Mouse (Mus musculus) lung, postnatal 0 days (tissue): Measurements from ENCODE around the gene Lcn12. TPM values are rescaled to one million over a fixed set of nuclear protein-coding genes. Genes with fewer than 3 reads are reported as not detected.

Experiments
- ATAC-seq: fragments of 200-750 bp; cut with Nextera tagmentation; 2 replicates; pipeline ENCODE4 v1.8.0; 2017; ENCODE audit warnings: moderate library complexity
- DNase-seq: peaks from one replicate; pipeline ENCODE4 v3.0.0-alpha.2; 2016; ENCODE audit warnings: low spot score
- H3K27ac ChIP-seq: fragments of 300-500 bp; sonication (generic); 2 replicates; pipeline ENCODE4 v1.5.1; 2014; ENCODE audit warnings: antibody characterized with exemption, mild to moderate bottlenecking, low read length, mixed read lengths
- H3K27me3 ChIP-seq: fragments of 300-500 bp; sonication (generic); replicated peaks from 2 replicates; pipeline ENCODE4 v1.6.1; 2014; ENCODE audit warnings: low read length, mixed read lengths; ENCODE audit not compliant: insufficient read depth
- H3K36me3 ChIP-seq: fragments of 300-500 bp; sonication (generic); 2 replicates; pipeline ENCODE4 v1.6.1; 2014; ENCODE audit warnings: low read length, mixed read lengths; ENCODE audit not compliant: insufficient read depth
- H3K4me1 ChIP-seq: fragments of 300-500 bp; sonication (generic); 2 replicates; pipeline ENCODE4 v1.6.1; 2014; ENCODE audit warnings: antibody characterized with exemption, low read depth, low read length, mixed read lengths; ENCODE audit not compliant: insufficient read depth
- H3K4me2 ChIP-seq: fragments of 300-500 bp; sonication (generic); replicated peaks from 2 replicates; pipeline ENCODE4 v1.6.1; 2014; ENCODE audit warnings: low read depth, mild to moderate bottlenecking, low read length, moderate library complexity, mixed read lengths
- H3K4me3 ChIP-seq: fragments of 300-500 bp; sonication (generic); 2 replicates; pipeline ENCODE4 v1.5.1; 2014; ENCODE audit warnings: low read depth, low read length
- H3K9ac ChIP-seq: fragments of 300-500 bp; sonication (generic); replicated peaks from 2 replicates; pipeline ENCODE4 v1.6.1; 2014; ENCODE audit warnings: low read depth, mild to moderate bottlenecking
- H3K9me3 ChIP-seq: fragments of 300-500 bp; sonication (generic); 2 replicates; pipeline ENCODE4 v1.6.1; 2016; ENCODE audit warnings: low read length, mixed read lengths
- CTCF ChIP-seq: IDR thresholded peaks from 2 replicates; pipeline ENCODE4 v1.5.1; 2016; ENCODE audit warnings: antibody characterized with exemption, mild to moderate bottlenecking
- EP300 ChIP-seq: IDR thresholded peaks from 2 replicates; pipeline ENCODE4 v1.6.1; 2016; ENCODE audit warnings: antibody characterized with exemption, mild to moderate bottlenecking, control low read depth
- WGBS: fragments of 180-500 bp; shearing (Covaris S2); extraction: QIAGEN DNeasy Blood & Tissue Kit; methylation state at CpG from one replicate; pipeline ENCODE4 v1.1.7; 2014; 5-methylcytosine and 5-hydroxymethylcytosine counted together
- microRNA-seq: library from miRNA; unstranded; fragments of <30 nt; microRNA quantifications from one replicate; pipeline ENCODE4, GENCODE M21; 2016
- polyA plus RNA-seq: library from polyadenylated mRNA; unstranded; fragments of >200 nt; fragmentation: Nextera tagmentation; extraction: Ambion mirVana; gene quantifications from 2 replicates; pipeline ENCODE4 v1.2.1, GENCODE M21; 2015

Lcn12 gene
- polyA plus RNA-seq, 1 experiment from 2014 or later = not detected

DNA sequence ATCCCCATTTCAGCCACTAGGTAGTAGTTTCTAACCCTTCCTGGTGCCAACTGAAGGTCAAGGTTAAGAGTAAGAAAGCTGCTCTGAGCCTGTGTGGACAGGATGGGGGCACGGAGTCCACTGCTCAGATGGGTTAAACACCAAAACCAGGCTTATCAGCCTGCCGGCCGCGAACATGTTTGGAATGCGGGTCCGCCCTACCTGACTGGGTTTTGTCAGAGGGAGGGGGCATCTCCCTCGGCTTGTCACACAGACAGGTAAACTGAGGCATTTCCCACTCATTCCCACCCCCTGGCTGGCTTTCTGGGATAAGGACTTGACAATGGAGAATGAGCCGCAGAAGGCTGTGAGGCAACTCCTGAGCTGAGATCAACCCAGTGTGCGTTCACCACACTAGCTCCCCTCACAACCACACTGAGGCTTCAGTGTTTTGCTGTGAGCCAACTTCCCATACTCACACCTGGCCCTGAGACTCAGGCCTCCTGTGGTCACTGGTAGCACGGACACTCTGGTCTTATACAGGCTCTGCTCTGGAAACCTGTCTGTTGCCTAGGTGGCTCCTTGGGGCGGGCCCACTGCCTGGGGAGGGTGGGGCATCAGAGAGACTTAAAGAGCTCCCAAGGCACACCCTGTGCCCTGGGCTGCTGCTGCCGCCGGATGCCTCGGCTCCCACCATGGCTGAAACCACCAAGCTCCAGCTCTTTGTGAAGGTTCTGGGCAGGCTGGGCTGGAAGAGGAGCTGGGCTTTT is 37.3 kb downstream of the Lcn12 start, which contains the start of gene Clic3:
TSS of gene Clic3 (plus strand) at position 634 of the 749 bp plus-strand sequence.
- H3K4me3 ChIP-seq = peak within 1 kb of the TSS; percentile 34
- peak within 1 kb of the TSS; percentile 96 for H3K27ac ChIP-seq
- H3K9me3 ChIP-seq = no peaks in the 10 kb centered on the region
- peak; percentile 63 for ATAC-seq
- DNase-seq = peak; percentile 91
- H3K9ac ChIP-seq = peak within 1 kb of the TSS; percentile 63
- H3K4me1 ChIP-seq = peaks cover 8% of the 10 kb centered on the region; the same call in 1 of the 2 replicates
- WGBS = 32% methylated on average over 14 of the region's 14 CpGs
- no peaks in the 10 kb centered on the region for H3K27me3 ChIP-seq
- peak within 1 kb of the TSS; percentile 54 for H3K4me2 ChIP-seq
- TF ChIP-seq CTCF (peak; percentile 26; the same call in 1 of the 2 replicates), EP300 (0 out of 2 replicates have a peak, but pooled peaks have one; percentile 33)
- no peaks in the 10 kb centered on the region for H3K36me3 ChIP-seq

DNA sequence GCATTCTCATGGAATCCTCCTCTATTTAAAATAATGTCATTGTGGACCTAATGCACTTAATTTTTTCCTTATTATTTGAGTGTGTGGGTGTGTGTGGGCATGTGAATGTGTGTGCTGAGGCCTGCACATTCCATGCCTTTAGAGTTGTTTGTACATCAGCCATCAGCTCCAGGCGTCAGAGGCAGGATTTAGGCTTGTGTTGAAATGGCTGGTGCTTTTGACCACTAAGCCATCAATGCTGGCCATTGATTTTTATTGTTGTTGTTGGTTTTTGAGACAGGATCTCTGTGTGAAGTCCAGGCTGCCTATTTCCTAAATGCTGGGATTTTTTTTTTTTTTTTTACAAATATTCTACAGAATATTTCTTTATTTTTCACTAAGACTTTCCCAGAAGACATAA is 40.8 kb downstream of the Lcn12 start:
- WGBS = 19% methylated on average over 1 of the region's 1 CpGs
- no peak for TF ChIP-seq CTCF
- TF ChIP-seq EP300 = no peak
- Histone ChIP-seq H3K4me2 (no peak overlapping the region), H3K9ac (no peak overlapping the region), H3K9me3 (no peaks in the 10 kb centered on the region), H3K4me1 (no peaks in the 10 kb centered on the region), H3K27ac (no peak overlapping the region), H3K36me3 (no peaks in the 10 kb centered on the region), H3K27me3 (no peaks in the 10 kb centered on the region), H3K4me3 (no peak overlapping the region)
- ATAC-seq (no peak), DNase-seq (no peak)

DNA sequence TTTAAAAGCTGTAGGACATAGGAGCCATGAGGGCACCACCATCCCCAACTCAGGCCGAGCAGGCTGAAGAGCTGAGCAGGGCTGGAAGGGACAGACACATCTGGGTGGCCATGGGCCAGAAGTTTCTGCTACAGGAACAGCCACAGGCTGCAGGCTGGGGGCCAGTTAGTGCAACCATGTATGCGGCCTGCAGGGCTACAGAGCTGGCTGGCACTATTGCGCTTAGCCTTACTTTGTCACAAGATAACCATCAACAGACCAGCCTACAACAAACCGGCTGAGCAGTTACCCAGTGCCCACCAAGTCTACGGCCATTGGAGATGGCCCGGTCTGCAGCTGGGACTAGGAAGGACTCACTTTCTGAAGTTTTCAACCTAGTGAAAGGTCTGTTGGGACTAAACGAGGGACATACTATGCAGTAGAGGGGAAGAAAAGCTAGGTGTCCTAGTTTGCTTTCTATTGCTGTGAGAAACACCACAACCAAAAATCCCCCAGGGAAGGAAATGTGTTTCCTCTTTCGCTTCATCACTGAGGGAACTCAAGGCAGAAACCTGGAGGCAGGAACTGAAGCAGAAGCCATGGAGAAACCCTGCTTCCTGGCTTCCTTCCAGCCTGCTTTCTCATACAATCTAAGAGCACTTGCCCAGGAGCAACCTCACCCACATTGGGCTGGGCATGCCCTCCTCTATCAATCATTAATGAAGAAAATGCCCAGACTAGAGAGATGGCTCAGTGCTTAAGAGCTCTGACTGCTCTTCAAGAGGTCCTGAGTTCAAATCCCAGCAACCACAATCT is 42.7 kb downstream of the Lcn12 start:
- ATAC-seq (no peak), DNase-seq (no peak)
- H3K27ac ChIP-seq = no peak overlapping the region
- H3K9me3 ChIP-seq = no peaks in the 10 kb centered on the region
- H3K4me2 ChIP-seq = no peak overlapping the region
- H3K9ac ChIP-seq = no peak overlapping the region
- H3K36me3 ChIP-seq = no peaks in the 10 kb centered on the region
- no peak overlapping the region for H3K4me3 ChIP-seq
- TF ChIP-seq EP300 (no peak), CTCF (no peak)
- WGBS = 72% methylated on average over 8 of the region's 8 CpGs
- no peaks in the 10 kb centered on the region for H3K27me3 ChIP-seq
- no peaks in the 10 kb centered on the region for H3K4me1 ChIP-seq

DNA sequence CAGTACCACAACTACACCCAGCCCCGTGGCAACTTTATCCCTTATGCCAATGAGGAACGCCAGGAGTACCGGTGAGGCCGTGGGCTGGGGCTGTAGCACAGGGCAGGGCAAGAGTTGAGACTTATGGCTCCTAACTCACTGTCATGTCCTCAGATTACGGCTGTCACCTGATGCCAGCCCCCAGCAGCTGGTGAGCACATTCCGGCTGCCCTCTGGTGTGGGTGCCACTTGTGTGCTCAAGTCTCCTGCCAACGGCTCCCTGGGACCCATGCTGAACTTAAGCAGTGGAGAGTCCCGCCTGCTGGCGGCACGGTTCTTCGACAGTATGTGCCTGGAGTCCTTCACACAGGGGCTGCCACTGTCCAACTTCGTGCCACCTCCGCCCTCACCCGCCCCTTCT is 51.0 kb downstream of the Lcn12 start:
- Histone ChIP-seq H3K9me3 (no peaks in the 10 kb centered on the region), H3K4me3 (no peak overlapping the region), H3K4me1 (no peaks in the 10 kb centered on the region), H3K27me3 (no peaks in the 10 kb centered on the region), H3K27ac (no peak overlapping the region), H3K36me3 (no peaks in the 10 kb centered on the region; the same call in 1 of the 2 replicates), H3K4me2 (no peak overlapping the region), H3K9ac (no peak overlapping the region)
- DNase-seq (no peak), ATAC-seq (no peak)
- 83% methylated on average over 14 of the region's 14 CpGs for WGBS
- no peak for TF ChIP-seq EP300
- TF ChIP-seq CTCF = no peak

DNA sequence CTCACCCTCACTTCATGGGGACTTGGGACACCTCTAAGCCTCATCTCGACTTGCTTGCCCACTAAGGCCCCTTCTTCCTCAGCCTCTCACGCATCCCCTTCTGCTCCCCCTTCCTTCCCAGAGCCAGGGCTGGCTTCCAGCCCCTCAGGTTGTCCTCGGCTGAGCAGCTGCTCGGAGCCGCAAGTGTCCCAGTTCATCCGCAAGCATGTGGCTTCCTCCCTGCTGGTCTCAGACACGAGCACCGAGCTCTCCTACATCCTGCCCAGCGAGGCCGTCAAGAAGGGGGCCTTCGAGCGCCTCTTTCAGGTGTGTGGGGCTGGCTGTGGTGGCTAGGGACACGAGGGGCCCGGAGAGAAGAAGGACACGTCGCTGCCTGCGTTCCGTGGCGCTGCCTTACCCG is 52.6 kb downstream of the Lcn12 start:
- H3K9me3 ChIP-seq = no peaks in the 10 kb centered on the region
- no peak overlapping the region for H3K27ac ChIP-seq
- no peaks in the 10 kb centered on the region; the same call in 1 of the 2 replicates for H3K36me3 ChIP-seq
- no peak for TF ChIP-seq CTCF
- no peak for TF ChIP-seq EP300
- DNase-seq (no peak), ATAC-seq (no peak)
- no peaks in the 10 kb centered on the region for H3K4me1 ChIP-seq
- H3K4me3 ChIP-seq = no peak overlapping the region
- WGBS = 80% methylated on average over 20 of the region's 20 CpGs
- H3K4me2 ChIP-seq = no peak overlapping the region
- H3K27me3 ChIP-seq = no peaks in the 10 kb centered on the region
- H3K9ac ChIP-seq = no peak overlapping the region

Small RNA genes within 50 kb of the gene (microRNA-seq; reads per million reads assigned to microRNA genes)
- gene Mir3087 = not detected

Other genes starting within 250 kb of the Lcn12 start
- gene AL732309.1, start 247.0 kb downstream of the Lcn12 start, polyA plus RNA-seq = 4.1 and 4.3 TPM in 2 replicates
- gene Tmem203, start 238.5 kb downstream of the Lcn12 start, polyA plus RNA-seq = 43.2 and 44.9 TPM in 2 replicates
- gene Tprn, start 231.3 kb downstream of the Lcn12 start, polyA plus RNA-seq = 7.2 and 7.4 TPM in 2 replicates
- gene Ssna1, start 221.5 kb downstream of the Lcn12 start, polyA plus RNA-seq = 146 and 173 TPM in 2 replicates
- 88.4 and 89.0 TPM in 2 replicates for gene Anapc2, start 221.4 kb downstream of the Lcn12 start, polyA plus RNA-seq
- not detected in 2 replicates for gene Tmem210, start 205.8 kb downstream of the Lcn12 start, polyA plus RNA-seq
- gene Lrrc26, start 204.0 kb downstream of the Lcn12 start, polyA plus RNA-seq = 42.2 and 46.5 TPM in 2 replicates
- gene Grin1, start 174.7 kb downstream of the Lcn12 start, polyA plus RNA-seq = 0.30 and 0.36 TPM in 2 replicates
- gene Man1b1, start 161.6 kb downstream of the Lcn12 start, polyA plus RNA-seq = 36.8 and 40.9 TPM in 2 replicates
- gene Dpp7, start 137.6 kb downstream of the Lcn12 start, polyA plus RNA-seq = 10.5 and 11.1 TPM in 2 replicates
- gene Uap1l1, start 128.2 kb downstream of the Lcn12 start, polyA plus RNA-seq = 74.4 and 75.5 TPM in 2 replicates
- 2.2 and 2.4 TPM in 2 replicates for gene Sapcd2, start 121.6 kb downstream of the Lcn12 start, polyA plus RNA-seq
- 2.6 and 2.8 TPM in 2 replicates for gene Entpd2, start 98.0 kb downstream of the Lcn12 start, polyA plus RNA-seq
- gene Npdc1, start 94.6 kb downstream of the Lcn12 start, polyA plus RNA-seq = 42.7 and 45.3 TPM in 2 replicates
- gene Fut7, start 70.6 kb downstream of the Lcn12 start, polyA plus RNA-seq = 0.32 and 0.45 TPM in 2 replicates
- 2.7 and 4.0 TPM in 2 replicates for gene Abca2, start 65.2 kb downstream of the Lcn12 start, polyA plus RNA-seq
- 633 and 715 TPM in 2 replicates for gene Clic3, start 37.1 kb downstream of the Lcn12 start, polyA plus RNA-seq
- 67.4 and 68.9 TPM in 2 replicates for gene Paxx, start 32.8 kb downstream of the Lcn12 start, polyA plus RNA-seq
- gene Ptgds, start 23.9 kb downstream of the Lcn12 start, polyA plus RNA-seq = 5.8 and 6.1 TPM in 2 replicates
- gene Fbxw5, start 6.8 kb upstream of the Lcn12 start, polyA plus RNA-seq = 39.7 and 43.4 TPM in 2 replicates
- gene C8g, start 7.8 kb upstream of the Lcn12 start, polyA plus RNA-seq = 2.6 and 3.2 TPM in 2 replicates
- gene Traf2, start 53.0 kb upstream of the Lcn12 start, polyA plus RNA-seq = 20.7 and 21.0 TPM in 2 replicates
- 297 and 329 TPM in 2 replicates for gene Edf1, start 63.9 kb upstream of the Lcn12 start, polyA plus RNA-seq
- gene Mamdc4, start 80.9 kb upstream of the Lcn12 start, polyA plus RNA-seq = 0.31 and 1.2 TPM in 2 replicates
- 97.7 and 103 TPM in 2 replicates for gene Phpt1, start 81.3 kb upstream of the Lcn12 start, polyA plus RNA-seq
- 0.07 TPM in 1 of 2 replicates, not detected in the other for gene Ajm1, start 87.8 kb upstream of the Lcn12 start, polyA plus RNA-seq
- gene Rabl6, start 114.6 kb upstream of the Lcn12 start, polyA plus RNA-seq = 34.7 and 41.2 TPM in 2 replicates
- gene Ccdc183, start 123.8 kb upstream of the Lcn12 start, polyA plus RNA-seq = 0.38 and 0.44 TPM in 2 replicates
- gene Tmem141, start 128.1 kb upstream of the Lcn12 start, polyA plus RNA-seq = 26.0 and 29.9 TPM in 2 replicates
- gene Fcna, start 134.1 kb upstream of the Lcn12 start, polyA plus RNA-seq = 2.5 and 2.8 TPM in 2 replicates
- not detected in 2 replicates for gene Lcn8, start 159.2 kb upstream of the Lcn12 start, polyA plus RNA-seq
- gene Lcn5, start 164.0 kb upstream of the Lcn12 start, polyA plus RNA-seq = not detected in 2 replicates
- gene Lcn6, start 182.9 kb upstream of the Lcn12 start, polyA plus RNA-seq = not detected in 2 replicates
- not detected in 2 replicates for gene Lcn10, start 188.8 kb upstream of the Lcn12 start, polyA plus RNA-seq
- gene Obp2a, start 206.1 kb upstream of the Lcn12 start, polyA plus RNA-seq = not detected in 2 replicates
- gene Bmyc, start 212.8 kb upstream of the Lcn12 start, polyA plus RNA-seq = 57.8 and 58.7 TPM in 2 replicates
- gene Obp2b, start 243.1 kb upstream of the Lcn12 start, polyA plus RNA-seq = not detected in 2 replicates